Mouse (Mus musculus) subcutaneous adipose tissue, adult 2 months (tissue): ENCODE results near the gene Slc39a11. TPM values are rescaled to one million over a fixed set of nuclear protein-coding genes. Genes with fewer than 3 reads are reported as not detected.

Experiments used
- polyA plus RNA-seq: library from polyadenylated mRNA; depleted of rRNA; stranded (reverse); fragments of >200 nt; gene quantifications from 2 replicates; pipeline ENCODE4 v1.2.3, GENCODE M21; 2012; ENCODE audit warnings: low replicate concordance; rRNA removed

Gene Slc39a11
- polyA plus RNA-seq, result 17.7 and 32.5 TPM in 2 replicates

DNA sequence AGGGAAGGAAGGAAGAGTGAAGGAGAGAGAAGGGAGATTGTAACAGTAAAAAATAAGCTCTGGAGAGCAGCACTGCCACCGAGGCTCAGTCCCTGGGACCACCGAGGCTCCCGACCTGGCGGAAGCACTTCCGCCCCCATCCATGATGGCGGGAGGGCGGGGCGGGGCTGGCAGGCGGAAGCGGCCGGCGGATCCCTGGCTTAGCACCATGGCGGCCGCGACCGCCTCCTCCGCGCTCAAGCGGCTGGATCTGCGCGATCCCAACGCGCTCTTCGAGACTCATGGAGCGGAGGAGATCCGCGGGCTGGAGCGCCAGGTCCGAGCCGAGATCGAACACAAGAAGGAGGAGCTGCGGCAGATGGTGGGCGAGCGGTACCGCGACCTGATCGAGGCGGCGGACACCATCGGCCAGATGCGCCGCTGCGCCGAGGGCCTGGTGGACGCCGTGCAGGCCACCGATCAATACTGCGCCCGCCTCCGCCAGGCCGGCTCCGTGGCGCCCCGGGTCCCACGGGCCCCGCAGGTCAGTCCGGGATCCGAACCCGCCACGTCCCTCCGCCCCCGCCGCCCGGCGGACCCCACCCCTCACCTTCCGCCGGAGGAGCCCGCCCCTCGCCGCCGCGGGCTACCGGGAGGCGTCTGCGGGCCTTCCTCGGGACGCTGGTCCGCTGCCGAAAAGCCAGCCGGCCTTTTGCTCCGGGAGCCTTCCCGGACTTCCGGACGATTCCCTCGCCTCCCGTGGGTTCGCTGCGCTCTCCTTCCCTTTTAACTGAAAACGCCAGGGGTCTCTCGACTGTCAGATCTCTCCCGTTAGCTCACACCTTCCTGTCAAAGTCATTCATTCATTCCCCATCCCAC is at the start of gene Slc39a11:
Gene Slc39a11, minus strand, starts transcription at position 727 of the 858 bp plus-strand sequence.

DNA sequence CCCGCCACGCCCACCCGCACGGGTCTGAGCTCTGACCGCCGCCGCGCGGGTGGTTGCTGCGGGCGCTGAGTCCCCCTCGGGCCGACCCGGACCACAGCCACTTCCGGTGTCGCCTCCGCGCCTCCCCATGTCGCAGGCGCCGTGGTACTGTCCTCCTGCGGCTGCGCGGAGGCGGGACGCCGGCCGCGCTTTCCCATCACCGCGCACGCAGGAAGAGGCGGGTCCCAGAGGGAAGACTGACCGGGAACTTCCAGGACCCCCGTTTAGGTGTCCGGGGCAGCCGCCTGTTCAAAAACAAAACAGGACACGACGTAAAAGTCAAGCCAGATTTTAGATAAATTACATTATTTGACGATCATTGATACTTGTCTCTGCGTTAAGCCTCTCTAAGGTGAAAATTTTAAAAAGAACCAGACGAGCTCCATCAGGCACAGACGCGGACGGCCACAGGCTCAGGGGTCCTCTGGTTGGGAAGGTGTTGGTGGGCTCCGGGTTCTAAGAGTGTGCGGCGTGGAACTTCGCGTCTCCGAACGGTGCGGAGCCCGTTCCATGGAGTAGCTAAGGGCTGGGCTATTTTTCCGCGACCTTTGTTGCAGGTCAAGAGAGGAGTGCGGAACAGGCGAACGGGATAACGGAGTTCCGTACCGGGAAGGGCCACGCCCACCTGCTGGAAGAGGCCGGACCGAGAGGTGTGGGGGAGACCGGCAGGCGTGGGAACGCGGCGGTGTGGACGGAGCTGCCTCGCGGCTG is 34.3 kb upstream of the Slc39a11 start, which contains the start of the genes Fam104a and D11Wsu47e:
Gene Fam104a, minus strand, starts transcription at position 199 of the 750 bp plus-strand sequence.
Gene D11Wsu47e, plus strand, starts transcription at position 456 of the 750 bp plus-strand sequence.

DNA sequence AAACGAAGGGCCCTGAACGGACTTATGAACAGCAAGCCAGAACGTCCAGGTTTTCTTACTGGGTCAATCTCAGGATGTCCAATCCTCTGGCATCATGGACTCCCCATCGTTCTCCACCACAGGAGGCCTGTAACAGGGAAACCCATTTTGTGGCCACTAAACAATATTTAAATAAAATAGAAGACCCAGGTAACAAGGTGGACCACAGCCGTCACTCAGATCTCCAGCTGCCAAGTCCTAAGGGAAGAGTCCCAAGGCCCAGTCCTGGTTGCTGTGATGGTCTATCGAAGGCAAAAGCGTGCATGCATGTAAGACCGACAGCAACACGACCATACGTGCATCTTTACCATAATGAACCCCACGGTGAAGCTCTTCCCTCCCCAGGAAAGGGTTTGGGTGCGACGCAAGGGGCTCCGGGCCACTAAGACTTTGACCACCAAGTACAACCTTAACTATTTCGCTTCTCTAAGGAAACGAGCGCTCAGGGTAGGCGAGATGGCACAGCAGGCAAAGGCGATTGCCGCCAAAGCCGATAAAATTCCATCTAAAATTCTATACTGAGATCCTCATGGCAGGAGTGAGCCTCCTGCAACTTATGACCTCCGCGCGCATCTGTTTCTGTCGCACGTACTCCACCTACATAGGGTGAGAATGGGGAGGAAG is 1.1 kb downstream of the Slc39a11 start, which contains the start of gene Cog1:
Gene Cog1, plus strand, starts transcription at position 480 of the 663 bp plus-strand sequence.

DNA sequence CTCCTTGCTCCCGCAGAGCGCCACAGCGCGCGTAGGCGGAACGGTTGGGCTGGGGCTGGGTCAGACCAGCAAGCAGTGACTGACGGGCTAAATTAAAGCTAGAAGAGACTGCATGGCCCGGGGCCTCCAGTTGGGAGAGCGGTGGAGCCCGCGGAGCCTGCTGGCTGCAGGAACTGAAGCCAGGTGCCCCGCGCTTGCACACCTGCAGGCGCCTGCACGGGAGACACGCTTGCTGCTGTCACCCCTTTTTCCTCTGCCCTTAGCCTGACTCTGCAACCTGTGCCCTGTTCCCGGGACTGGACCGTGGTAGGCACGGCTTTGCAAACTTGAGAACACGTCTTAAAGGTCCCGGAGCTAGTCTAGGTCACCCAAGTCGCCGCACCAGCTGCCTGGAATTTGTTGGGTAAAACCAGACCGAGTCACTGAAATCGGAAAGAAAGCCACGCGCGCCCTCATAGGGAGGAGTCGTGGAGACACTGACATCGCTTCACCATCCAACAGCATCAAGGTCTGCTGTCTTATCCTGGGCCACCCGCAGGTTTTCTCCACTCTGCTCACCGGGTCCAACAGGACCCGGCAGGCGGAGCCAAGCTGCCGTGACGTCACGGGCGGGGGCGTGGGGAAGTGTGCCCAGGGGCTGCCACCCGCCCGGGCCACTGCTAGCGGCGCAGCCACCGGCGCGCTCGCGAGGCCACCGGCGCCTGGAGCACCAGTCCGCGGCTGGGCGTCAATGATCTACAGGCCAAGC is 31.0 kb downstream of the Slc39a11 start, which contains the start of gene Sstr2:
Gene Sstr2, plus strand, starts transcription at position 671 of the 748 bp plus-strand sequence.

Other genes starting within 250 kb of the Slc39a11 start
- 0.07 TPM in 1 of 2 replicates, not detected in the other for gene Sstr2, start 30.7 kb downstream of the Slc39a11 start, polyA plus RNA-seq
- 41.6 and 58.2 TPM in 2 replicates for gene Cog1, start 910 bp downstream of the Slc39a11 start, polyA plus RNA-seq
- 19.1 and 27.1 TPM in 2 replicates for gene Fam104a, start 34.1 kb upstream of the Slc39a11 start, polyA plus RNA-seq
- gene D11Wsu47e, start 34.3 kb upstream of the Slc39a11 start, polyA plus RNA-seq, result 8.4 and 14.5 TPM in 2 replicates
- 0.49 and 1.5 TPM in 2 replicates for gene Cpsf4l, start 59.9 kb upstream of the Slc39a11 start, polyA plus RNA-seq
- 69.3 and 87.7 TPM in 2 replicates for gene Cdc42ep4, start 101.8 kb upstream of the Slc39a11 start, polyA plus RNA-seq